Mouse (Mus musculus): ENCODE data around the gene Tcf19. TPM values are rescaled to one million over a fixed set of nuclear protein-coding genes. Genes with fewer than 3 reads are reported as not detected.
"Not testable (repeated sequence)": the region's sequence is repeated elsewhere in the genome, so short reads cannot be mapped to it uniquely, and the experiment has no call there.

Gene Tcf19
- polyA plus RNA-seq, 1 experiment from 2014 or later: 32.7 TPM

DNA sequence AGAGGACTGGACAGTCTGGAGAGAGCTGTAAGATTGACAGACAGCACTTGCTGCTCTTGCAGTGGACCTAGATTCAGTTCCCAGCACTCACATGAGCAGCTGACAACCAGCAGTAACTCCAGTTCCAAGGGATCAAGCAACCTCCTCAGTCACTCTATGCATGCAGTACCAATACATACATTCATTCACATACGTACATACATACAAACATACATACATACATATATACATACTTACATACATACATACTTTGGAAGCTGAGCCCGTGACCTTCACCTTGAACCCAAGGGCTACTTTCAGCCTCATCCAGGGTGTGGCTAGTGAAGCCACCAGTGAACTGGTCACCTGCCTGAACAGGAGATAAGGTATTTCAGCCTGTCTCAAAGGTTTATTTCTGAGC, 28.6 kb downstream of the Tcf19 start:
- Histone ChIP-seq H3K36me3 (ENCODE audit: control insufficient read depth, insufficient read depth, low read length) (no peaks in the 10 kb centered on the region), H3K4me1 (replicated peaks; ENCODE audit: control insufficient read depth, insufficient read depth) (no peaks in the 10 kb centered on the region), H3K27ac (replicated peaks) (no peak overlapping the region), H3K4me3 (ENCODE audit: low read depth, low read length) (no peak overlapping the region), H3K9me3 (ENCODE audit: control insufficient read depth, low read length) (no peaks in the 10 kb centered on the region), H3K27me3 (ENCODE audit: control insufficient read depth, insufficient read depth, low read length) (no peaks in the 10 kb centered on the region), H3K4me2 (replicated peaks; ENCODE audit: low read depth) (no peak overlapping the region), H3K9ac (ENCODE audit: low read length) (no peak overlapping the region)
- ATAC-seq (ENCODE audit: low FRiP score, low TSS enrichment): no peak
- DNase-seq (ENCODE audit: low spot score): no peak
- TF ChIP-seq EP300 (optimal IDR thresholded peaks at IDR 0.05) (no peak), CTCF (IDR thresholded peaks at IDR 0.05; ENCODE audit: low read depth) (no peak)
- whole genome bisulfite sequencing: 95% methylated on average over 2 of the region's 2 CpGs

DNA sequence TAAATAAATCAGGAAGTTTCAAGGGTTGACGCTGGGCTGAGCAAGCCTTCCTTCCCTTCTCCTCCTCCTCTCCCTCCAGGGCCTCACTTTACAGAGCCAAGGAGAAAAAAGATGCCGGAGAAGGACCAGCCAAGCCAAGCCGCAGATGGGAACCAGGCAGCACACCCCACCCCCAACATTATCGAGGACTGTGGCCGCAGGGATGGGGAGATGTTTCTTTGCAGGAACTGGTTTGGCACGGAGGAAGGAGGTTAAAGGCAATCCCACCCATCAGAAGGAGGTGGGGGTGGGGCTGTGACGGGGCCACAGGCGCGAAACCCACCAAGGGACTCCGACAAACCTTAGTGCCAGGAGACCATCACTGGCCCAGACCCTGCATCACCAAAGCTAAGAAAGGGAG, 29.9 kb downstream of the Tcf19 start:
- Histone ChIP-seq H3K4me2 (replicated peaks; ENCODE audit: low read depth) (no peak overlapping the region), H3K9ac (ENCODE audit: low read length) (no peak overlapping the region), H3K4me1 (replicated peaks; ENCODE audit: control insufficient read depth, insufficient read depth) (no peaks in the 10 kb centered on the region), H3K36me3 (ENCODE audit: control insufficient read depth, insufficient read depth, low read length) (no peaks in the 10 kb centered on the region), H3K4me3 (ENCODE audit: low read depth, low read length) (no peak overlapping the region), H3K27ac (replicated peaks) (no peak overlapping the region), H3K27me3 (ENCODE audit: control insufficient read depth, insufficient read depth, low read length) (no peaks in the 10 kb centered on the region), H3K9me3 (ENCODE audit: control insufficient read depth, low read length) (no peaks in the 10 kb centered on the region)
- DNase-seq (ENCODE audit: low spot score) (no peak), ATAC-seq (ENCODE audit: low FRiP score, low TSS enrichment) (no peak)
- WGBS: 44% methylated on average over 10 of the region's 10 CpGs
- TF ChIP-seq CTCF (IDR thresholded peaks at IDR 0.05; ENCODE audit: low read depth) (no peak), EP300 (optimal IDR thresholded peaks at IDR 0.05) (no peak)

- DNase-seq (ENCODE audit: low spot score): peak; percentile 25
- TF ChIP-seq EP300 (optimal IDR thresholded peaks at IDR 0.05): no peak
- no peak for TF ChIP-seq CTCF (IDR thresholded peaks at IDR 0.05; ENCODE audit: low read depth)
- WGBS: 16% methylated on average over 4 of the region's 4 CpGs
- H3K4me3 ChIP-seq (ENCODE audit: low read depth, low read length): no peak overlapping the region
- ATAC-seq (ENCODE audit: low FRiP score, low TSS enrichment): no peak; the same call in 1 of the 2 replicates
- no peak overlapping the region for H3K27ac ChIP-seq (replicated peaks)
- no peak overlapping the region for H3K9ac ChIP-seq (ENCODE audit: low read length)
- H3K4me1 ChIP-seq (replicated peaks; ENCODE audit: control insufficient read depth, insufficient read depth): no peaks in the 10 kb centered on the region
- H3K4me2 ChIP-seq (replicated peaks; ENCODE audit: low read depth): no peak overlapping the region
- no peaks in the 10 kb centered on the region for H3K27me3 ChIP-seq (ENCODE audit: control insufficient read depth, insufficient read depth, low read length)
- no peaks in the 10 kb centered on the region for H3K9me3 ChIP-seq (ENCODE audit: control insufficient read depth, low read length)
- no peaks in the 10 kb centered on the region for H3K36me3 ChIP-seq (ENCODE audit: control insufficient read depth, insufficient read depth, low read length)
Measured at GRCm38 (mm10) chr17:35485702-35486101, 30.9 kb downstream of the Tcf19 start.

DNA sequence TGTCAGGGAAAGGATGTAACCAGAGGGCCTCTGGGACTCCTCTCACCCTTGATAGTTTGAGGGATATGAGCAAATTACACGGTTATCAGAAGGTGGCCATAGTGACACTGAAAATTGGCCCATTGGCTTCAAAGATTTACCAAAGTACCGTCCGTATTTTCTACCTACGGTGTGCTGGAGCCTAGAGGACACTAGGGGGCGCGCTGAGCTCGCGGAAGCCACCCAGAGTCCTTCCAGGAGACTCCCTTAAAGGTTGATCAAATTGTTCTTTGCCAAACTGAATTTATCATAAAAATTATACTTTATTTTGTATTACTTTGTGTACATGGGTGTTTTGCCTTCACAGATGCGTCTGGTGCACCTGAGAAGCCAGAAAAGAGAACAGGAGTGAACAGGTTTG, 32.6 kb downstream of the Tcf19 start:
- Histone ChIP-seq H3K27ac (replicated peaks) (no peak overlapping the region), H3K9ac (ENCODE audit: low read length) (no peak overlapping the region), H3K4me2 (replicated peaks; ENCODE audit: low read depth) (no peak overlapping the region), H3K4me1 (replicated peaks; ENCODE audit: control insufficient read depth, insufficient read depth) (no peaks in the 10 kb centered on the region), H3K4me3 (ENCODE audit: low read depth, low read length) (no peak overlapping the region), H3K9me3 (ENCODE audit: control insufficient read depth, low read length) (no peaks in the 10 kb centered on the region), H3K36me3 (ENCODE audit: control insufficient read depth, insufficient read depth, low read length) (no peaks in the 10 kb centered on the region), H3K27me3 (ENCODE audit: control insufficient read depth, insufficient read depth, low read length) (no peaks in the 10 kb centered on the region)
- TF ChIP-seq CTCF (IDR thresholded peaks at IDR 0.05; ENCODE audit: low read depth): peak; percentile 93
- no peak for TF ChIP-seq EP300 (optimal IDR thresholded peaks at IDR 0.05)
- no peak for ATAC-seq (ENCODE audit: low FRiP score, low TSS enrichment)
- under 1% methylated on average over 9 of the region's 9 CpGs for WGBS
- DNase-seq (ENCODE audit: low spot score): peak; percentile 67

- H3K4me3 ChIP-seq (ENCODE audit: low read depth, low read length): peak within 1 kb of the TSS; percentile 42
- H3K9ac ChIP-seq (ENCODE audit: low read length): no peak within 1 kb of the TSS
- ATAC-seq (ENCODE audit: low FRiP score, low TSS enrichment) (peak; percentile 54; the same call in 1 of the 2 replicates), DNase-seq (ENCODE audit: low spot score) (peak; percentile 28)
- no peak for TF ChIP-seq EP300 (optimal IDR thresholded peaks at IDR 0.05)
- no peak for TF ChIP-seq CTCF (IDR thresholded peaks at IDR 0.05; ENCODE audit: low read depth)
- no peaks in the 10 kb centered on the region for H3K9me3 ChIP-seq (ENCODE audit: control insufficient read depth, low read length)
- no peaks in the 10 kb centered on the region for H3K36me3 ChIP-seq (ENCODE audit: control insufficient read depth, insufficient read depth, low read length)
- no peak within 1 kb of the TSS for H3K27ac ChIP-seq (replicated peaks)
- WGBS: 2% methylated on average over 76 of the region's 80 CpGs
- 0 out of 2 replicates have a peak, but pooled peaks cover 2% of the 10 kb centered on the region for H3K4me1 ChIP-seq (replicated peaks; ENCODE audit: control insufficient read depth, insufficient read depth)
- peak within 1 kb of the TSS; percentile 69 for H3K4me2 ChIP-seq (replicated peaks; ENCODE audit: low read depth)
- H3K27me3 ChIP-seq (ENCODE audit: control insufficient read depth, insufficient read depth, low read length): peaks cover 6% of the 10 kb centered on the region; the same call in 1 of the 2 replicates
Measured at GRCm38 (mm10) chr17:35469842-35470751, 46.5 kb downstream of the Tcf19 start, which contains the start of gene H2-Q10. Gene H2-Q10, plus strand, starts transcription at chr17:35470089.

- H3K4me3 ChIP-seq (ENCODE audit: low read depth, low read length); ATAC-seq (ENCODE audit: low FRiP score, low TSS enrichment); H3K4me2 ChIP-seq (replicated peaks; ENCODE audit: low read depth); H3K9ac ChIP-seq (ENCODE audit: low read length); H3K27me3 ChIP-seq (ENCODE audit: control insufficient read depth, insufficient read depth, low read length); H3K27ac ChIP-seq (replicated peaks); H3K4me1 ChIP-seq (replicated peaks; ENCODE audit: control insufficient read depth, insufficient read depth); H3K9me3 ChIP-seq (ENCODE audit: control insufficient read depth, low read length); DNase-seq (ENCODE audit: low spot score); H3K36me3 ChIP-seq (ENCODE audit: control insufficient read depth, insufficient read depth, low read length): not testable (repeated sequence)
- 54% methylated on average over 3 of the region's 3 CpGs for WGBS
Measured at GRCm38 (mm10) chr17:35468936-35469335, 47.7 kb downstream of the Tcf19 start.

Data from stomach, postnatal 0 days (tissue).